Mouse (Mus musculus) myocyte (in vitro differentiated cells): Measurements from ENCODE around the gene Olfr69.

ENCODE experiments used
- CEBPB ChIP-seq: IDR thresholded peaks from 2 replicates; pipeline ENCODE4 v1.6.1; 2011; ENCODE audit warnings: mild to moderate bottlenecking, moderate library complexity; ENCODE audit not compliant: poor library complexity, insufficient read depth, severe bottlenecking
- E2F4 ChIP-seq: IDR thresholded peaks from one replicate; pipeline ENCODE4 v1.6.1; 2011; ENCODE audit warnings: mild to moderate bottlenecking, control low read depth, moderate library complexity; ENCODE audit not compliant: insufficient read depth
- MAX ChIP-seq: IDR thresholded peaks from one replicate; pipeline ENCODE4 v1.6.1; 2011; ENCODE audit warnings: low read depth, mild to moderate bottlenecking, control low read depth
- MYOD1 ChIP-seq, 3 experiments: IDR thresholded peaks; one replicate each; pipeline ENCODE4 v1.6.1; 2011; ENCODE audit warnings: control low read depth in 2 of 3, low read depth in 2 of 3, mild to moderate bottlenecking in 2 of 3, moderate library complexity in 1 of 3; ENCODE audit not compliant: insufficient read length in 2 of 3, control insufficient read depth in 1 of 3
- POLR2A ChIP-seq: IDR thresholded peaks from one replicate; pipeline ENCODE4 v1.6.1; 2011; ENCODE audit warnings: low read depth, mild to moderate bottlenecking, control low read depth, moderate library complexity; ENCODE audit not compliant: insufficient read length
- REST ChIP-seq: IDR thresholded peaks from one replicate; pipeline ENCODE4 v1.6.1; 2011; ENCODE audit warnings: mild to moderate bottlenecking, control low read depth, moderate library complexity; ENCODE audit not compliant: insufficient read depth, insufficient read length
- TCF3 ChIP-seq: IDR thresholded peaks from one replicate; pipeline ENCODE4 v1.6.1; 2011; ENCODE audit warnings: low read depth, control low read depth; ENCODE audit not compliant: insufficient read length
- USF1 ChIP-seq: IDR thresholded peaks from one replicate; pipeline ENCODE4 v1.6.1; 2011; ENCODE audit warnings: low read depth, mild to moderate bottlenecking, control low read depth, moderate library complexity

DNA sequence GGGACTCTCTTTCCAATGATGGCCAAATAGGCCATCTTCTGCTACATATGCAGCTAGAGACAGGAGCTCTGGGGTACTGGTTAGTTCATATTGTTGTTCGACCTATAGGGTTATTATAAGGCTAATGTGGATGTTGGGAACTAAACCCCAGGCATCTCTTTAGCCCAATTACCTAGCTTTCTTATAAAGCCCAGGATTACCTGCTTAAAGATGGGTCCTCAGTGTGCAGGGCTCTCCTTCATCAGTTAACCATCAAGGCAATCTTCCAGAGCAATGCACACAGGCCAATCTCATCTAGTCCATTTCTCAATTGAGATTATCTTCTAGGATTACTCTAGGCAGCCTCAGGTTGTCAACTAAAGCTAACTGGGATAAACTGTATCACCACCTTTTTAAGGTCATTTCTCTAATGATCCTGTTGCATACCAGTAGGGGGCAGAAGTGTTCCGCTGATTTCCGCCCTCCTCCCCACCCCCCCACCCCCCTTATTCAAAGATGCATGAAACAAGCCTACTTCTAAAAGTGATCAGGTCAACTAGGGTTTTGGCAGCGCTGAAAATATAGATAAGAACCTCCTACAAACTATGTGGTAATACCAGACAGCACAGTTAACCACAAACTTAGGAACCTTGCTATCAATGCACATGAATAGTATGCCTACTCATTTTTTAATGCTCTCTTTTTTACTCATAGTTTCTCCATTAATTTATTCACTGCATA lies 21.4 kb upstream of the Olfr69 start:
- no peak for TF ChIP-seq USF1
- TF ChIP-seq MYOD1 (IDR thresholded peaks at IDR 0.05; ENCODE audit: control insufficient read depth in 1 of 3, insufficient read length in 2 of 3, low read depth in 2 of 3) = no peak
- no peak for TF ChIP-seq E2F4
- TF ChIP-seq POLR2A = no peak
- TF ChIP-seq REST = no peak
- TF ChIP-seq CEBPB = no peak
- TF ChIP-seq TCF3 = no peak
- no peak for TF ChIP-seq MAX
